Mouse (Mus musculus) E14TG2a.4 (cell line): Measurements from ENCODE around the gene Notch1.

Source experiments
- CTCF ChIP-seq: conservative IDR thresholded peaks from 2 replicates; pipeline ENCODE4 v1.5.1; 2014; ENCODE audit warnings: low read length
- NANOG ChIP-seq: IDR thresholded peaks from 2 replicates; pipeline ENCODE4 v1.6.1; 2014; ENCODE audit warnings: borderline replicate concordance, low read length, mixed read lengths
- POU5F1 ChIP-seq: IDR thresholded peaks from 2 replicates; pipeline ENCODE4 v1.6.1; 2014; ENCODE audit warnings: low read length, borderline replicate concordance

GRCm38 (mm10) chr2:26553904-26554303, 37.4 kb upstream of the Notch1 start:
- TF ChIP-seq CTCF, result no peak
- TF ChIP-seq NANOG, result no peak
- TF ChIP-seq POU5F1, result no peak
